Mouse (Mus musculus) brown adipose tissue, adult 24 weeks (tissue): Measurements from ENCODE around the gene Ttyh3. TPM values are rescaled to one million over a fixed set of nuclear protein-coding genes. Genes with fewer than 3 reads are reported as not detected.

Source experiments
- H3K27ac ChIP-seq: fragments of 200-500 bp; replicated peaks from 2 replicates; pipeline ENCODE4 v1.5.1; 2012; ENCODE audit warnings: low read depth, mild to moderate bottlenecking, low read length
- H3K4me1 ChIP-seq: fragments of 200-500 bp; 2 replicates; pipeline ENCODE4 v1.6.1; 2012; ENCODE audit warnings: low read length, mixed read lengths; ENCODE audit not compliant: control insufficient read depth, insufficient read depth, insufficient read length
- H3K4me3 ChIP-seq: fragments of 200-500 bp; 2 replicates; pipeline ENCODE4 v1.5.1; 2012; ENCODE audit warnings: low read depth, mild to moderate bottlenecking, low read length, moderate library complexity; ENCODE audit not compliant: insufficient read depth
- polyA plus RNA-seq: library from polyadenylated mRNA; stranded (reverse); fragments of >200 nt; gene quantifications from 2 replicates; pipeline ENCODE4 v1.2.4, GENCODE M21; 2012; ENCODE audit not compliant: missing spikeins, insufficient read depth, insufficient read length

Gene Ttyh3
- polyA plus RNA-seq, 1 experiment, result 4.8 TPM

DNA sequence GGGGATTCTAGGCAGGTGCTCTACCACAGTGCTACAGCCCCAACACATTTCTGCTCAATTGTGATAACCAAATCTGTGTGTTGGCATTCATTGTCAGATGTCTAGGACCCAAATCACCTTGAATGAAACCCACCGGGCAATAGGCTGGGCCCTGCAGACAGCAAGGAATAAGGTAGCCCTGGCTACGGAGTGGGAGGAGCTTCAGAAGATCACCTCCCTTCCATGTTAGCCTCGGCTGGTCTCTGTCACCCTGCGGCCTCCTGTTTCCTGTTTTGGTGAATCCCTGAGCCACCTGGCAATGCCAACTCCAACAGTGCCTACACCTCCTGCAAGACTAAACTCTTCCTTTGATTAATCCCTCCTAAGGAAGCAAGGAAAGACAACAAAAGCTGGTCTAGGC is 51.0 kb downstream of the Ttyh3 start:
- no peaks in the 10 kb centered on the region; the same call in 1 of the 2 replicates for H3K4me1 ChIP-seq
- no peak overlapping the region for H3K4me3 ChIP-seq
- no peak overlapping the region for H3K27ac ChIP-seq

DNA sequence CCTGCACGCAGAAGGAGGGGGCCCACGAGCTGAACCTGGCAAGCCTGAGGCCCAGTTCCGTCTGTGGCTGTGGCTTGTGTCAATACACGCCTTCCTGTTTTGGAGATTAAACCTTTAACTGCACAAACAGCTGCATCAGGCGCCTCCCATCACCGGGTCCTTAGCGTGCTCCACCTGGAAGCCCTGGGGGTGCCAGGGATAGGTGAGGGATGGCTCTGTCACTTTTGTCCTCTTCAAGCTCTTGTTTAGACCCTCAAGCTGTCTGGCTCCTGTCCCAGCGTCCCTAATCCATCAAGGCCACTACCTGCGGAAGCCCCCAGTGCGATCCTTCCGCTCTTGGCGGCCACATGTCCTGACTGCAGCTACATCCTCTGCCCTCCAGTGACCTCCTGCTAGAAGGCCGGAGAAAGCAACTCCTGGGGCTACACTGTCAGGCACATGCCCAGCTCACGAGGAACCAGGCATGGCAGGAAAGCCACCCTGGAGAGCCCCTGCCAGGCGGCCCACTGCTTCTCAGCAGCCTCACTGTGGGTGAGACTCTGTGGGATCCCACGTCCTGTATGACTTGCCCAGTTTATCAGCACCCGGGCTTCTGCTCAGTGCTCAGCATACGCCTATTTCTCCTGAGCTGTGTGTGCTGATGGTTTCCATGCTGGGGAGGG is 51.8 kb downstream of the Ttyh3 start:
- H3K4me3 ChIP-seq, result no peak overlapping the region
- H3K4me1 ChIP-seq, result no peaks in the 10 kb centered on the region; the same call in 1 of the 2 replicates
- H3K27ac ChIP-seq, result peak overlapping the region; percentile 58

DNA sequence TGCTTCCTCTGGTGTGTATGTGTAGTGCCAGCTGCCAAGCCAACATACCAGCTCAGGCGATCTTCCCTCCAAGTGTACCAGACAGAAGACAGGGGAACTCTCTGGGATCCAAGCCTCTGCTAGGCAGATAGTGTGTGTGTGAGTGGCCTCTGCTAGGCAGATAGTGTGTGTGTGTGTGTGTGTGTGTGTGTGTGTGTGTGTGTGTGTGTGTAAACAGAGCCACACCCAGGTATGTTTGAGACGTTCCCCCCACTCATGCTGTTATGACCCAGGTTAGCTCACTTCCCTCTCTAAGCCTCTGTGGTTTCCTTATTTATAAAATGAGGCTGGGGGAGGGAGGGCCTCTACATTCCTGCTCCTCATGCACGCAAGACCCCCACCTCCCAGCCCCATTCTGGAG is 52.4 kb downstream of the Ttyh3 start:
- H3K4me3 ChIP-seq, result no peak overlapping the region
- no peaks in the 10 kb centered on the region; the same call in 1 of the 2 replicates for H3K4me1 ChIP-seq
- peak overlapping the region; percentile 58 for H3K27ac ChIP-seq

DNA sequence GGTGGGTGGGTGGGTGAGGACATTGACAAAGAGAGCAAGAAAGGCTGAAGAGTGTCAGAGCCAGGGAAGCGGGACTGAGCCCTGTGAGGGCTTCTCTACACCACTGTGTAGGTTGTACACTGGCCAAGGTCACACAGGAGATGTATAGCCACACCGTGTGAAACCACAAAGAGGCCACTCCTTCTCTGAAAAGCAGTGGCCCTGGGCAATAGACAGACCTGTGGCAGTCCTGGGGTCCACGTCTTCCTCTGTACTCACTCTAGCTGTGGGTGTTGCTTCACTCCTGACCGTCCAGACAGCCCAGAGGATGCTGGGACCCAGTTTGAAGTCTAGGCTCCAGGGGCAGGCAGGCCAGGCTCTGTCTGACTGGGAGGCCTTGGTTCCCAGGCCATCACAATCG is 54.0 kb downstream of the Ttyh3 start:
- Histone ChIP-seq H3K27ac (no peak overlapping the region), H3K4me1 (no peaks in the 10 kb centered on the region; the same call in 1 of the 2 replicates), H3K4me3 (no peak overlapping the region)

DNA sequence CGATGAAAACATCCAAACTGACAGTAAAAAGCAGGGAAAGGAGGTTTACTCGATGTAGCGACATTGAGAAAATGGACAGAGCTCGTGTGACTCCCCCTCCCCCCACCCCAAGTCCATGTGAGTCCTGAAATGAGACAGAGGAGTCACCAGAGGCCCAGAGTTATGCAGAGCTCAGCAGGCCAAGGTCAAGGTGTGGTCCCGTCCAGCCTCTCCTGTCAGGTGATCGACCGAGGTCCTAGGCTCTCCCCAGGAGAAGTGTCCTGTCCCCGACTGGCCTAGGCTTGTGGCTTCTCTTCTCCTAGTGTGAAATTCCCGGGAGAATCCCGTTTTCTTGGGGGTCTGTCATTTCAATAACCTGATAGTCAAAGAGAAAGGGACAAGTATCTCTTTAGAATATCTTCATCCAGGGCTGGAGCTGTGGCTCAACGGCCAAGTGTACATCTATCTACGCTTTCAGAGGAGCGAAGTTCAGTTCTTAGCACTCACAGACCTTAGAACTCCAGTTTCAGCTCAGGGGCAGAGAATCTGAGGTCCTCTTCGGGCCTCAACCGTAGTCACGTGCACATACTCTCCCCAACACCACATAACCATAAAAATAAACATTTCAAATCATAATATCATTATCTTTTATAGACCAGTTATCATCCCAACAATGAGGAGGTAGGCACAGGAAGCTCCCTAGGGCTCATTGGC is 59.6 kb downstream of the Ttyh3 start:
- Histone ChIP-seq H3K4me1 (no peaks in the 10 kb centered on the region), H3K4me3 (no peak overlapping the region), H3K27ac (no peak overlapping the region)

DNA sequence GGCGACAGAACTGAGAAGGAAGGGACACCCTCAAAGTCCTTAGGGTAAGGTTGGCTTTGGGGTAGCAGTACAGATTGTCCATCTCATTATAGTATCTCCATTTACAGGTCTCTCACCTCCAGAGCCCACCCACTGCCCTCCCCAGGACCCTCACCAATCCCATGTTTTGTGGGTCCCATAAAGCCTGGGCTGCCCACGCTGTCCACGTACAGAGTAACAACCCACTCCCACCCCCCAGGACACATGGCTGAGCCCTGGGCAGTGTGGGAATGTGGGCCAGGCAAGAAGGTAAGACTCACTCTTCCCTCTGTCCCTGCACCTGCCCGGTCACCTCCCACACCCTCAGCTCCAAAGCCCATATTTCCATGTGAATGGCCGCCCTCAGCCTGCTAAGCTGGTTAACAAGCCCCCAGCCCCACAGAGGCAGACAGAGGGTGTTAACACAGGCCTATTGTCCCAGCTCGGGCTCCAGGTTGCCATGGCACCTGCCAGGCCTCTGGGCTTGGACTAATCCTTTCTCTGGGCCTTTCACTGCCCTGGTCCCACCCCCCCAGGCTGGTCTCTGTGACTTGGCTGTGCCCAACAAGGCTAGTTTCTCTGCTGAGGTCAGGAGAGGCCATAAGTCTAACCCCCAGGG is 65.0 kb downstream of the Ttyh3 start:
- no peaks in the 10 kb centered on the region; the same call in 1 of the 2 replicates for H3K4me1 ChIP-seq
- H3K27ac ChIP-seq, result no peak overlapping the region
- no peak overlapping the region for H3K4me3 ChIP-seq

DNA sequence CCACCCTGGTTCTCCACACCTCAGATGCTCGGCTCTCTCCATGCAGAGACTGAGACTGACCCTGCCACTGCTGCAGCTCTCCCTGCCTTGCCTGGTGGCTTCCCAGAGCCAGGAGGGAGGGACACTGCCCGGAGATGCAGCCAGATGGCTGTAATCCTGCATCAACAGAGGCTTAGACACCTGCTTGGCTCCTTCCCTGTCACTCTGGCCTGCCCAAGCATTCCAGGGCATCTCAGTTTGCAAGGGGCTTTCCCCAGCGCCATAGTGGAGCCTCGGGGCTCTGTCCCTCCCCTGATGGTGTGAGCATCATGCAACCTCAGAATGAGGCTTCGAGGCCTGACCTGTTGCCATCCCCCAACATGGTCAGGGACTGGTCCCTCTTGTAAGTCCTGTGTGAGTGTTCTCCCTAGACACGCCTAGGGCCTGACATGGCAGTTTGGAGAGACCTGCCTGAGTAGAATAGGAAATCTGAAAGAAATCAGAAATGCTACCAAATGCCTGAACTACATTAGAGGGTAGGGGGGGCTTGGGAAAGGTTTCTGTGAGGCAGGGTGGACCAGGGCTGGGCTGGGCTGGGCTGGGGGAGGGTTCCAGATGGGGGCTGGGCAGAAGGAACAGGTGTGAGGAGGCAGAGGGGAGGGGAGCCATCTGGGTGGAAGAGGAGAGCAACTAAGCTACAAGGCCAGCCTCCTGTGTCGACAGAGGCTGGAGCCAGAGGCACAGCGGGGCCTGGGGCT is 65.7 kb downstream of the Ttyh3 start:
- Histone ChIP-seq H3K4me3 (no peak overlapping the region), H3K27ac (no peak overlapping the region), H3K4me1 (no peaks in the 10 kb centered on the region; the same call in 1 of the 2 replicates)

DNA sequence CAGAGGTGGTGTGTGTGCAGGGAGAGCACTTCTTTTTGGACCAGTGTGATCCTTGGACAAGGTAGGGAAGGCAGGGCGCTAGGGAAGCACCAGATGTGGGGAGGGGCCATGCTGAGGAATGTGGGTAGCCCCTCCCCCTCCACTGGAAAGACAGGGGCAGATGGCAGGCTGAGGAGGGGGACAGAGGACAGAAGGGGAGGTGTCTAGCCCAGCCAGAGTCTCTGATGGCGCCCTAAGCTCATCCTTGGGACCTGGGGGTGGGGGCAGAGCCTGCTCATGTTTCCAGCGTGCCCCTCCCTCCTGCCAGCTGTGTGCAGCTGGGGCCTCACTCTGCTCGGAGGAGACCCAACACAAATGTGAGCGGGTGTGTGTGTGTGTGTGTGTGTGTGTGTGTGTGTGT is 67.3 kb downstream of the Ttyh3 start:
- no peaks in the 10 kb centered on the region; the same call in 1 of the 2 replicates for H3K4me1 ChIP-seq
- H3K4me3 ChIP-seq, result no peak overlapping the region

DNA sequence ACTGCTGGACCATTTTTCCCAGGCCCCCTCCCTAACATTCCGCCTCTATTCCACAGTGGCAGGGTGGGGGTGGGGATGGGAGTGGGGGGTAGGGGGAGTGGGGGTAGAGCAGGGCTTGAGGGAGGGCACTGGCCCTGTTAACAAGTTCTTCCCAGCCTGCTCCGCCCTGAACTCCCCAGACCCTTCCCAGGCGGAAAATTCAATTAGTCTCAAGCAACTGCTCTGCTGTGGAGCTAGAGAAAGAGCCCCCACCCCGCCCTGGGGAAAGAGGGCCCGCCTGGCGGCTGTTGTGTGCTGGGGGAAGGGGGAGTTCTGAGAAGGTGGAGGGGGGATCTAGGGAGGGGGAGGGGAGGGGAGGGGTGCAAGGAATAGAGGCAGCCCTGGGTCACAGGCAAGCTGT is 69.1 kb downstream of the Ttyh3 start:
- H3K4me3 ChIP-seq, result no peak overlapping the region
- no peaks in the 10 kb centered on the region; the same call in none of the 2 replicates for H3K4me1 ChIP-seq
- H3K27ac ChIP-seq, result no peak overlapping the region

More for the DNA sequence above, 67.3 kb downstream of the Ttyh3 start:
- H3K27ac ChIP-seq, result no peak overlapping the region

DNA sequence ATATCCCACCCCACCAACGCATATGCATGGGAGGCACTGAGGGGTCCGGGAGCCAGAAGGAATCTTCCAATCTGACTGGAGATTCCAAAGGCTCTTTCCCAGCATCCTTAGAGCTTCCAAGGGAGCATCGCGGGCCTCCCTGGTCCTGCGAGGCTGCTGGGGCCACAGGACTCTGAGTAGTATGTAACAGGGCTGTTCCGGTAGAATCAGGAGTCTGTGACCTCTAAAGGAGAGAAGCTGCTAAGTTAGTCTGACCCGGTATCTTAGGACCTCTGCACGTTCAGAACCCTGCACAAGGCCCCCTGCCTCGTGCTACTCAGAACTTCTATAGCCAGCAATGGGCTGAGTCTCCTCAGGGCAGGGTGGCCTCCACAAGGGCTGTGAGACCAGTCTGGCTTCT is 69.6 kb downstream of the Ttyh3 start:
- peaks cover 3% of the 10 kb centered on the region for H3K4me1 ChIP-seq
- H3K4me3 ChIP-seq, result no peak overlapping the region
- H3K27ac ChIP-seq, result no peak overlapping the region

DNA sequence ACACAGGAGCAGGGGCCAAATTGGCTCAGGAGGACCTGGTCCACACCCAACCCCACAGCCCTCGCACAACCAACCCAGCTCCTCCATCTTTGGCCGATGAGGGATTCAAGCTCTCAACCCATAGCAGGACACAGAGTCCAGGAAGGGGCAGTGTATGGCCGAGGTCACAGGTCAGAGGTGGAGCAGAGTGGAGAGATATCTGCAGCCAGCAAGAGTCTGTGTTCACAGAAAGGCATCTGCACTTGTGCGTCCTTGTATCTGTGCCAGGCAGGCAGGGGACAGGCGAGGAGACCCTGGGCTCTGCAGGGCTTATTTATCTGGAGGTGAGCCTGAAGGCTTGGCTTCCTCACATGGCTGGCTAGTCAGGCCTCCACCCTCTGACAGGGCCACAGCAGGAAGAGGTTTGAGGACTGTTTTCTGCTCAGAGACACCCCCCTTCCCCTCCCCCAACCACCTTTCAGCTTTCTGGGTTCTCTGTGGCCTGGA is 73.4 kb downstream of the Ttyh3 start:
- Histone ChIP-seq H3K27ac (peak overlapping the region; percentile 69), H3K4me3 (no peak overlapping the region), H3K4me1 (peaks cover 12% of the 10 kb centered on the region)

DNA sequence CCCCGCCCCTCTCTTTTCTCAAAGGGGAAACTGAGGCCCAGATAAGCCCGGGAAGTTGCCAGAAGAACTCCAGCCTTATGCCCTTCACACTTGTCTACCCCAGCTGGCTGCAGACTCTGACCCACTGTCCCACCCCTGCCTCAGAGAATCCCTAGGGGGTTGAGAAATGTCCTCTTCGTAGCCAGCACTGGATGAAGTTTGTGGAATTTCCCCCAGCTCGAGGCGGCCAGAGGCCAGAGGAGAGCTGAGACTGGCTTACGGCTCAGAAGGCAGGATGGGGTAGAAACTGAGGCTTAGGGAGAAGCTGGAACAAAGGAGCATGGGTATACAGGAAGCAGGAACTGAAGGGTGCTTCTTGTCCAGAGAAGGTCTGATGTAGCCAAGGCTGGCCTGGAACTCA is 76.2 kb downstream of the Ttyh3 start:
- Histone ChIP-seq H3K4me3 (no peak overlapping the region), H3K4me1 (peaks cover 22% of the 10 kb centered on the region), H3K27ac (peak overlapping the region; percentile 69)

DNA sequence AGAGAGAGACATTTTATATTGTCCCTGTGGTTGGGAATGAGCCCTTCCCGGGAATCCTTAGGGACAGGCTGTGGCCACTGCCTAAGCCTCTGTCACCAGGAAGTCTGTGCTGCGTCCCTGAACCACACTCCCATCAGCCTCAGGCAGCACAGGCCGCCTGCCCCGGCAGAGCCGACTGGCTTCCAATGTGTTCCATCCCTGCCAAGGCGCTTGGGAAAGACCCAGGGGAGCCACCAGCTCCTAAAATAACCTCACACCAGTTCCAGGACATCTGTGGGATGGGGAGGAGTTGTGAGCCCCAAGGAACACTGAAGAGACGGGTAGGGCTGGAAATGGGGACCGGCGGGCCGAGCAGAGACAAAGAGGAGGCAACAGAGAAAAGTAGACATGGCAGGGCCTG is 77.2 kb downstream of the Ttyh3 start:
- Histone ChIP-seq H3K27ac (peak overlapping the region; percentile 86), H3K4me3 (peak overlapping the region; percentile 8; the same call in 1 of the 2 replicates), H3K4me1 (peaks cover 30% of the 10 kb centered on the region)

DNA sequence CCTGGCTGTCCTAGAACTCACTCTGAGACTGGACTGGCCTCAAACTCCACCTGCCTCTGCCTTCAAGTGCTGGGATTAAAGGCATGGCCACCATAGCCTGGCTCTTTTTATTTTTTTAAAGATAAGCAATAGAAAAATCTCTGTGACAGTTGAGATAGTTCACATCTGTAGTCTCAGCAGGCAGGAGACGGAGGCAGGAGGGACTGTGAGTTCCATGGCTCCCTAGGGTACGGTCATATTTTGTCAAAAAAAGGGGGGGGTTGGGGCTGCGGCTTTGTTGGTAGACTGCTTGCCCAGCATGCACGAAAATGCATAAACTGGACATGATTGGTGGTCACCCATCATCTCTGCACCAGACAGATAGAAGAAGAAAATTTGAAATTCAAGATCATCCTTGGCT is 77.6 kb downstream of the Ttyh3 start:
- no peak overlapping the region for H3K4me3 ChIP-seq
- H3K4me1 ChIP-seq, result peaks cover 30% of the 10 kb centered on the region
- H3K27ac ChIP-seq, result peak overlapping the region; percentile 35
